Mouse (Mus musculus) left cerebral cortex, postnatal 25 days (tissue): Measurements from ENCODE around the gene Gm28035. TPM values are rescaled to one million over a fixed set of nuclear protein-coding genes. Genes with fewer than 3 reads are reported as not detected.
A peak's percentile ranks its signal among the peaks of the same experiment; 100 is the strongest.

Experiments used
- DNase-seq, 2 experiments: peaks; one replicate each; pipeline ENCODE4 v3.0.0; 2022; ENCODE audit warnings: low spot score in 2 of 2, mixed read lengths in 1 of 2
- intact Hi-C: fragments of 180-260 bp; cut with DNase I; formaldehyde crosslinking; loops from one replicate; pipeline ENCODE4 v1.15.1; 2025
- total RNA-seq, 2 experiments: library from RNA; stranded (reverse); gene quantifications; 2 replicates each; pipeline ENCODE4 v1.2.3; 2021

Gene Gm28035
- total RNA-seq, 2 experiments from 2014 or later = 9.9 to 12.3 TPM

- DNase-seq = no peak
- intact Hi-C loops = no loop called here
Measured at GRCm38 (mm10) chr2:30258600-30258999, 18.2 kb downstream of the Gm28035 start.

GRCm38 (mm10) chr2:30259131-30260064 is 19.0 kb downstream of the Gm28035 start:
- intact Hi-C loops = no loop called here
- no peak for DNase-seq

DNA sequence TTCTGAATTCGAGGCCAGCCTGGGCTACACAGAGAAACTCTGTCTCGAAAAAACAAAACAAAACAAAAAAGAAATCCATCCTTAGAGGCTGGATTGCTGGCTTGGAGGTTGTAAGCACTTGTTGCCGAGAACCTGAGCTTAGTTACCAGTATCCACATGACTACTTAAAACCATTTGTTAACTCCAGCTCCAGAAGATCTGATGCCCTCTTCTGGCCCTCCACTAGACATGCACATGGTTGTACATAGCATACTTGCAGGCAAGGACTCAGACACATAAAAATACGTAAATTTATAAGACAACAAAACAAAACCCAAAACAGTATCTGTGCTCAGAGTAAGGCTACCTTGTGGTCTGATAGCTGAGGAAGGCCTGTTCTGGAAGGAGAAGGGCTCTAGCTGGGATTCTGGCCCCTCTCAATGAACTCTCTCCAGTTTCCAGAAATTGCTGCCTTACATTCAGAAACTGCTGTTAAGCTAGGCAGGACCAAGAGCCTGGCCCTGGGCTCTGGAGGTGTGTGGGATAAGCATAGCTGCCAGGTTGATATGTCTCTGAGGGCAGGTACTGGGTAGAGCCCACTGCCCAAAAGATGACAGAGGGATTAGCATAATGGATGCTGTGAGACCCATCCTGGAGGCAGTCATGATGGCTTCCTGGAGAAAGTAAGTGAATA is 20.8 kb downstream of the Gm28035 start:
- no peak for DNase-seq
- intact Hi-C loops = no loop called here

DNA sequence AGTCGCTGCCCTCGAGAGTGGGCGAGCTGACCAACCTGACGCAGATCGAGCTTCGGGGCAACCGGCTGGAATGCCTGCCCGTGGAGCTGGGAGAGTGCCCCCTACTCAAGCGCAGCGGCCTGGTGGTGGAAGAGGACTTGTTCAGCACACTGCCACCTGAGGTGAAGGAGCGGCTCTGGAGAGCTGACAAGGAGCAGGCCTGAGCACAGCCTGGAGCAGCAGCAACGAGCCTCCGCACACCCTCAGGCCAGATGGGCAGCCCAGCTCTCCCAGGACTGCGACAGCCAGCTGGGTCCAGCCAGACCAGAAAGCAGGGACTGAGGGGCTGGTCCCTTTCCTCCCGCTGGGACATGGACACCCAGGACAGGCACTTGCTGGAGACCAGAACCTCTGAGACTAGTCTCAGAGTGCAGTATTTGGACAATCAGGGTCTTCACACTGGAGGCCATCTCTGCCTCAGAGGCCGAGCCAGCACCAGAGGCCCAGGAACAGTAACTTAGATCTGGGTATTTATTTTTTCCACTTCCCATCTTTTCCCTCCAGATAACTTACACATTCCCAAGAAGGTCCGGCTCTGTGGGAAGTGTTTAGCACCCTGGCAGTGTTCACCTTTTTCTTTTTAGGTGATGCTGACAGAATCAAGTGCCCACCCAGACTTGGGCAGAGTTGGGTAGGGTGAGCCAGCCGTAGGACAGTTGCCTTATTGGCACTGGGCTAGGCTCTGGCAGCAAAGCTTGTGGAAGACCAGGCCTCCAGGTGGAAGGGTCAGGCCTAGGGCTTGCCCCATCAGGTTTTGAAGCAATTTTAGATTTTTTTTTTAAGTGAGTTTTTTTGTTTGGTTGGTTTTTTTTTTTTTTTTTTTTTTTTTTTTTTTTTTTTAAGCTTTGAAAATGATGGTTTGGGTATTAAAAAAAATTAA is 21.8 kb downstream of the Gm28035 start:
- intact Hi-C loops = no loop called here
- no peak for DNase-seq

GRCm38 (mm10) chr2:30262840-30263441 is 22.6 kb downstream of the Gm28035 start:
- peak; percentile 49 to 64 for DNase-seq
- intact Hi-C loops = no loop called here

- intact Hi-C loops = no loop called here
- DNase-seq = no peak
Measured at GRCm38 (mm10) chr2:30263811-30264210, 23.4 kb downstream of the Gm28035 start.

- DNase-seq = no peak
- intact Hi-C loops = no loop called here
Measured at GRCm38 (mm10) chr2:30264671-30265519, 24.5 kb downstream of the Gm28035 start.

DNA sequence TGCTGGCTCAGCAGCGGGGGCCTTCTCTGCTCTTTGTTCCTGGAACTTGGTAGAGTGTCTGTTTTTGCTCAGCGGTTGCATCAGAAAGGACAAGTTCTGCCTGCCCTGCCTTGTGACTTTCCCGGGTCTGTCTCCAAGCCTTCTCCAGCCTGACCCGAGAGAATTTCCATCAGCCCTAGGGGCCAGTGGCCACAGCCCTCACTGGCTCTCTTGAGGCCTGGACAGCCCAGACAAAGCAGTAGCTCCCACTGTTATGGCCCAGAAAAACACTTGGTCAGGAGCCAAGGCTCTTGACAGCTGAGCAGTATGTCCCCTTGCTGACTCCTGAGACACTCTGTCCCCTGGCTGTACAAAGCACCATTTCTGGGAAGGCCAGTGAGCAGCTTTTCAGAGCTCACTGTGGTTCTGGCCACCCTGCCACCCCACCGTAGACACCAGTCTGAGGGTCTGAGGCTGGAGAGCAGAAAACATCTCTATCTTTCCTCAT is 25.4 kb downstream of the Gm28035 start, which contains the start of gene Phyhd1:
Gene Phyhd1 (plus strand): TSS at position 437 of the 487 bp plus-strand sequence.
- peak; percentile 62 to 67 for DNase-seq
- intact Hi-C loops = no loop called here

DNA sequence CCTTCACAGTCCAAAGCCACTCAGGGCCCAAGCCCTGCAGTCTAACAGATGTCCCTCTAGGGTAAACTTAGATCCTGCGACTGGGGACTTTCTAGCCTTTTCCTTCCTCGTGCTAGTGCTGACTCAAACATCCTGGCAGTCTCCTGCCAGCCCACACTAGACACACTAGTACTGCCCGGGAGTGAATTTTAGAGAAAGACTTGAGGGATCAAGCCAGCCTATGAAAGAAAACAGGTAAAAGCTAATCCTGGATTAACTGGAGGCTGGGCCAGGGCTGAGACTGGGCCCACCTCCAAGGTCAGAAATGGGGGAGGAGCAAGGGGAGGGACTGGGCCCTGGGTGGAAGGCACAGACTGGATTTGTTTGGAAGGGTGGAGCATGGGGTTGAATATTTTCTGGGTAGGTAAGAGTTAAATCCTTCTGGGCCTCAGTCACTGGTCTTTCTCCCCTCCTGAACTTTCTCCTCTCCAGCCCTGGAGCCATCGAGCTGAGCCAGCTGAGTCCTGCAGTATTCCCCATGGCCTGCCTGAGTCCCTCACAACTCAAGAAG is 26.1 kb downstream of the Gm28035 start:
- DNase-seq = peak; percentile 45 to 78
- intact Hi-C loops = no loop called here

- intact Hi-C loops = no loop called here
- DNase-seq = no peak
Measured at GRCm38 (mm10) chr2:30267466-30267865, 27.1 kb downstream of the Gm28035 start.

- DNase-seq = no peak
- intact Hi-C loops = no loop called here
Measured at GRCm38 (mm10) chr2:30268371-30268770, 28.0 kb downstream of the Gm28035 start.

DNA sequence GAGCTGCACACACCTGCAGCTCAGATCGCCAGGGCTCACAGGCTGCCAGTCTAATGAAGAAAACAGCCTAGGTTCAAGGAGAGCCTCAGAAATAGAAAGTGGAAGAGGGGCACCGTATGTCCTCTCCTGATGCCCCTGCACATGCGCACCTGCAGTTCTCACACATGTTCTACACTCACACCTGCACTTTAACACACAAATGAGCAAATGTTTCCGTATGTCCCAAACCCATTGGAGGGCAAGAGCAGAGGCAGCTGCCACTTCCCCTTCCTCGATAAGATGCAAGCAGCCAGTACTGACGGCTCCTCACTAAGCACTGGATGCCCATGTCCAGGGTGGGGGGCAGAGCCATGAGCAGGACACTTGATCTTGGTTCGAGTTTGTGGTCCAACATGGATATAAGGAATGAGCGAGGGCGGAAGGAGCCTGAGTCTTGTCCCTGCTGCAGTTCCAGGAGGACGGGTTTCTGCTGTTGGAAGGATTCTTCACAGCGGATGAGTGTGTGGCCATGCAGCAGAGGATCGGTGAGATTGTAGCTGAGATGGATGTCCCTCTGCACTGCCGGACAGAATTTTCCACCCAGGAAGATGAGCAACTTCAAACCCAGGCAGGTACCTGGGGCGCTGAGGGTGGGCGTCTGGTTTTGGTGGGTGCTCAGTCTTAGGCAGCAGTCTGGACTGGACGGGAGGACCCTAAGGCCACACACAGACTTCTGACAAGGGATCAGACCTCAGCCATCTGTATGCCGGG is 29.0 kb downstream of the Gm28035 start:
- intact Hi-C loops = no loop called here
- DNase-seq = no peak

GRCm38 (mm10) chr2:30270134-30270533 is 29.8 kb downstream of the Gm28035 start:
- peak; percentile 68 to 85 for DNase-seq
- intact Hi-C loops = loop anchor here (1.0 to 5.0 kb wide), 2 partner anchors 33 to 93 kb away; partner anchors contain the start of genes Lrrc8a and Spout1

DNA sequence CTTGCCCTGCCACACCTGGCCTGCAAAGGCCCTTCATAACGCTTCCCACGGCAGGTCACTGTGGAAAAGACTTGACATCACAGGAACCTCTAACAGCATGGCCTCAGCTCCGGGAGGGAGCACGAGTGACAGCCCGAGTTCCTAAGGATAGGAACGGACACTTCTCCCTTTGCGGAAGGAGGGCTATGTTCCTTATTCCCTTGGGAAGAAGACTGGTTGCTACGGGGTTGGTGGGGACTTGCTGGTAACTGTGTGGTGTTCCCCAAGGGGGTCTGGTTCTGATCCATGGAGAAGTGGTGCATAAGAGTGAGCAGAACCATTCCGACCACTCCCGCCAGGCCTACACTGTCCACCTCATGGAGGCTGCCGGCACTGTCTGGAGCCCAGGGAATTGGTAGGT is 40.4 kb downstream of the Gm28035 start, which contains the start of gene Gm28038:
Gene Gm28038 (plus strand): TSS at position 301 of the 400 bp plus-strand sequence.
- intact Hi-C loops = no loop called here
- DNase-seq = no peak

DNA sequence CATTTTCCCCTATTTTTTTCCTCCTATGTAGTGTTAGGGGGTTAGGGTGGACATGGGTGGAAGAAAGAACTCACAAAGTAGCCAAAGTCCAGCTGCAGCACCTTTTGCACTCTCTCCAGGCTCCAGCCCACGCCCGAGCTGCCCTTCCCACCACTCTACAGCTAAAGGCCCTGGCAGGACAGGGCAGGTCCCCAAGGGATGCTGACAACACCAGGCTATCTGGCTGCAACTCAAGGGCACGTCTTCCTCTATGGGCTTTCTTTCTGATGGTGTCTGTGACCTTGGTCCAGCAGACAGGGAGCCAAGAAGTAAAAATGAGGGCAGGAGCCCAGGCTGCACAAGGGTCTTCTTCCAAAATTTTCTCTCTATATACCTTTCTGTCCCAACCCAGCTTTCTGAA is 41.3 kb downstream of the Gm28035 start:
- intact Hi-C loops = no loop called here
- DNase-seq = no peak

- intact Hi-C loops = no loop called here
- no peak for DNase-seq
Measured at GRCm38 (mm10) chr2:30283193-30283592, 42.8 kb downstream of the Gm28035 start.

- DNase-seq = no peak
- intact Hi-C loops = no loop called here
Measured at GRCm38 (mm10) chr2:30285004-30285403, 44.6 kb downstream of the Gm28035 start.
